Mouse (Mus musculus): ENCODE results near the gene Fam120b.
"Not testable (repeated sequence)": the region's sequence is repeated elsewhere in the genome, so short reads cannot be mapped to it uniquely, and the experiment has no call there.

The Fam120b gene

GRCm38 (mm10) chr17:15431021-15431514 lies 35.1 kb downstream of the Fam120b start:
- no peak for DNase-seq (ENCODE audit: extremely low spot score, low read depth, low spot score)

GRCm38 (mm10) chr17:15431551-15431950 lies 35.5 kb downstream of the Fam120b start:
- DNase-seq (ENCODE audit: extremely low spot score, low read depth, low spot score) = no peak

GRCm38 (mm10) chr17:15432036-15432435 lies 36.0 kb downstream of the Fam120b start:
- DNase-seq (ENCODE audit: extremely low spot score, low read depth, low spot score) = no peak

GRCm38 (mm10) chr17:15434748-15435147 lies 38.7 kb downstream of the Fam120b start:
- DNase-seq (ENCODE audit: extremely low spot score, low read depth, low spot score) = no peak

- DNase-seq (ENCODE audit: extremely low spot score, low read depth, low spot score) = no peak
Measured at GRCm38 (mm10) chr17:15440067-15440462, 44.1 kb downstream of the Fam120b start.

GRCm38 (mm10) chr17:15440463-15441121 lies 44.6 kb downstream of the Fam120b start:
- DNase-seq (ENCODE audit: extremely low spot score, low read depth, low spot score) = peak; percentile 35

GRCm38 (mm10) chr17:15445421-15445820 lies 49.4 kb downstream of the Fam120b start:
- no peak for DNase-seq (ENCODE audit: extremely low spot score, low read depth, low spot score)

GRCm38 (mm10) chr17:15447831-15448230 lies 51.8 kb downstream of the Fam120b start:
- no peak for DNase-seq (ENCODE audit: extremely low spot score, low read depth, low spot score)

GRCm38 (mm10) chr17:15449144-15449543 lies 53.1 kb downstream of the Fam120b start:
- not testable (repeated sequence) for DNase-seq (ENCODE audit: extremely low spot score, low read depth, low spot score)

DNA sequence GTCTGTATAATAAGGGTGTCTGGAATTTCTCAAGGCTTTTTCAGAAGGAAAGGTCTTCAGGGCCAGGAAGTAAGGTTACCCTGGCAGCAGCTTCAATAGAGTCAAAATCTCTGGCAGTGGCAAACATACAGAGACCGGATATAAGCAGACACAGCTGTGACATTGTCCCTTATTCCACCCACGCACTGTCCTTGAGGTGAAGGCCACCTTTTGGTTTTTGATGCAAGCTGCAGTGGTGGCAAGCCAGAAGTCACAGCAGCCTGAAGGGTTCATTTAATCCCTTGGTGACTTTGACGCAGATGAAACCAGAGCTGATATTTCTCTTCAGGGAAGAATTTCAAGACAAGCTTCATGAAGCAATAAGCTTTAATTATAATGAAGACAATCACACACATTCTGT lies 53.6 kb downstream of the Fam120b start:
- no peak for DNase-seq (ENCODE audit: extremely low spot score, low read depth, low spot score)

DNA sequence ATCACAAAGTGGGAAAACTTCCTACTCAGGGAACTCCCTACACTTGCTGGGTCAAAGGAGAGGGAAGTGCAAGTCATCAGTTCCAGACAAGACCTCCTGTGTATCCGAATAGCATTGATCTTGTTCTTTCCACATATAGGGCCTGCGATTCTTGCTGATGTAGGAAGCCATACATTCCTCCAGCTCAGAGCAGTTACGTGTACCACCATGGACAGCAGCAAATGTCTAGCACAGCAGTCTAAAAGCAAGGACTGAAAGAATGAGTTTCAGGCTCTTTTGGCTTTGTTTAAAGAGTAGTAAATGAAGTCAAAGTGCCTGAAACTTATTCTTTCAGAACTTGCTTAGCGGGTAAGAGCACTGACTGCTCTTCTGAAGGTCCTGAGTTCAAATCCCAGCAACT lies 59.2 kb downstream of the Fam120b start:
- DNase-seq (ENCODE audit: extremely low spot score, low read depth, low spot score) = no peak

DNA sequence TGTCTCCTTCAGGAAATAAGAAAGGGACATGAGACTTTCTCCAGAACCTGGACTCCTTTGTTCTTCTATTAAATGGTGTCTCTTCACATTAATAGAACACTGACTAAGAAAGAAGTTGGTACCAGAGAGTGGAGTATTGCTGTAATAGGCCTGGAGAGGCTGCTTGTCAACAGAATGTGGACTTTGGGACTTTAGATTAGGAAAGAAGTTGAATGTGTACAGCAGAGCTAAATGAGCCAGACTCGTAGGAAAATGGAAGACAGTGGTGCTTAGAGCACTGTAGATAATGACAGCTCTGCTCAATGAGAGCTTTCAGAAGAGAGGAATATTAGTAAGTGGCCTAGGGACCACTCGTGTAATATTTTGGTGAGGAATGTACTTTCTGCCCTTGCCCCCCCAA lies 60.6 kb downstream of the Fam120b start:
- DNase-seq (ENCODE audit: extremely low spot score, low read depth, low spot score) = no peak

- no peak for DNase-seq (ENCODE audit: extremely low spot score, low read depth, low spot score)
Measured at GRCm38 (mm10) chr17:15459761-15460160, 63.8 kb downstream of the Fam120b start.

DNA sequence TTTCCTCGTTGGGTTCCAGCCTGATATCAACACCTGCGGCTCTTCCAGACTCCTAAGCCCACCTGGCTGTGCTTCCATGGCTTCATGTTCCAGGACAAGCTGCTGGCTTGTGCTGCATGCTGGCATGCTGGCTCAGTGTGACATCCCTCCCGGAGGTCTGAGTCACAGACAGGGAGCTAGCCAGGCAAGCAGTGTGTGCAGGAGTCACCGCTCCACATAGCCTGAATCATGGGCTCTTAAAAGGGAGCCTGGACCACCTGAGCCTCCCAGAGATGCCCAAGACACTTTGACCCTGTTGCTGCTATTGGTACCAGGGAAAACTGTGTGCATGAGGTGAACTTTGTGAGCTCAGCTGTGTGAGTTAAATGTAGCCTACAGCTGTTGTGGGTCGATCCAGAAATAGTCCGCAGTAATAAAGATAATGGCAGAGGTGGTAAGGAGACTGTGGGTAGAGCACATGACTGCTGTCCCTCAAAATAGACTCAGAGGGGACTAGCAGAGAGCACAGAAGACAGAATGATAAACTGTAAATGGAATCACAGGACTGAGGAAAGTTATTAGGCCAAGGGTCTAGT lies 66.0 kb downstream of the Fam120b start:
- no peak for DNase-seq (ENCODE audit: extremely low spot score, low read depth, low spot score)

DNA sequence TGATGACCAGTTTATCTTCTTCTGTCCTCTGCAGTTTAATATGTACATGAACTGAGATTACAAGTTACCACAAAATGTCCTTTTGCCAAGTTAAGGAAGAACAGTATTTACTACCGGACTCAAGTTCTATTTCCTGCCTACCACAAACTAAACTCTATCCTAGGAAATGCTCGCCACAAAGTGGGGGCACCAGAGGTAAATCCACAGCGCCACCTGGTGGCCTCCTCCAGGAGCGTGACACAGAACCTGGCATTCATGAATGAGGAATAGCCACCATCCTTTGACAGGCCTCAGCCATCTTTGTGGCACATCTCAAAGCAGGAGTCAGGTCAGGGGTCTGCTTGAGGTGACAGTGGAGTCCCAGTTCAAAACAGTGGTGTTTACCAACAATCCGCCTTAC lies 71.7 kb downstream of the Fam120b start:
- DNase-seq (ENCODE audit: extremely low spot score, low read depth, low spot score) = peak; percentile 53

GRCm38 (mm10) chr17:15472671-15473070 lies 76.7 kb downstream of the Fam120b start:
- DNase-seq (ENCODE audit: extremely low spot score, low read depth, low spot score) = no peak

Measured in hindlimb bud, embryonic 11.5 days (tissue).